Mouse (Mus musculus) duodenum, adult 2 months (tissue): Measurements from ENCODE around the gene E130116L18Rik. TPM values are rescaled to one million over a fixed set of nuclear protein-coding genes. Genes with fewer than 3 reads are reported as not detected.

Experiments
- polyA plus RNA-seq: library from polyadenylated mRNA; depleted of rRNA; stranded (reverse); fragments of >200 nt; gene quantifications from 2 replicates; pipeline ENCODE4 v1.2.3, GENCODE M21; 2012; ENCODE audit warnings: low replicate concordance; rRNA removed

The E130116L18Rik gene
- not detected in 2 replicates for polyA plus RNA-seq

GRCm38 (mm10) chr5:25222752-25223702 is at the start of gene E130116L18Rik:
Gene E130116L18Rik (minus strand): TSS chr5:25223153.

GRCm38 (mm10) chr5:25221604-25222003 is 1.3 kb downstream of the E130116L18Rik start, which contains the start of gene Galnt11:
Gene Galnt11 (plus strand): TSS chr5:25221904.

GRCm38 (mm10) chr5:25181004-25181531 is 41.9 kb downstream of the E130116L18Rik start, which contains the start of gene Galntl5:
Gene Galntl5 (plus strand): TSS chr5:25181460.

Other genes starting within 250 kb of the E130116L18Rik start
- 7.5 and 7.8 TPM in 2 replicates for gene Prkag2, start 122.5 kb downstream of the E130116L18Rik start, polyA plus RNA-seq
- not detected in 2 replicates for gene Galntl5, start 41.7 kb downstream of the E130116L18Rik start, polyA plus RNA-seq
- 3.4 and 4.0 TPM in 2 replicates for gene Galnt11, start 1.2 kb downstream of the E130116L18Rik start, polyA plus RNA-seq